Mouse (Mus musculus): ENCODE measurements around the gene Hivep3.

- TF ChIP-seq CTCF (IDR thresholded peaks at IDR 0.05; ENCODE audit: low read depth, low read length) (no peak), POLR2A (IDR thresholded peaks at IDR 0.05; ENCODE audit: extremely low read depth, insufficient read depth, low read length) (no peak)
These were observed 391.1 kb downstream of the Hivep3 start for GRCm38 (mm10) chr4:120124656-120125055.
